Mouse (Mus musculus) left cerebral cortex, postnatal 36 days (tissue): ENCODE measurements at regions not wholly inside any gene's neighbourhood (a gene's known extent, or its start where the extent isn't known, plus 50 kb on each side); places are given as distances from the start of the nearest gene placed in this dataset.
A peak's percentile ranks its signal among the peaks of the same experiment; 100 is the strongest.
"Not testable (repeated sequence)": the region's sequence is repeated elsewhere in the genome, so short reads cannot be mapped to it uniquely, and the experiment has no call there.

Source experiments
- DNase-seq, 2 experiments: peaks; one replicate each; pipeline ENCODE4 v3.0.0; 2021 to 2022; ENCODE audit warnings: low spot score in 2 of 2, mixed read lengths in 1 of 2
- intact Hi-C: fragments of 180-260 bp; cut with DNase I; formaldehyde crosslinking; loops from one replicate; pipeline ENCODE4 v1.15.1; 2025

GRCm38 (mm10) chr13:26119363-26119762 lies 650.6 kb downstream of the Hdgfl1 start:
- no peak for DNase-seq
- intact Hi-C loops = no loop called here

- no peak for DNase-seq
- intact Hi-C loops = no loop called here
Observed at GRCm38 (mm10) chr13:26114136-26114535, 655.8 kb downstream of the Hdgfl1 start.

GRCm38 (mm10) chr13:26113723-26114122 lies 656.2 kb downstream of the Hdgfl1 start:
- DNase-seq, intact Hi-C loops: not testable (repeated sequence)

- intact Hi-C loops = no loop called here
Observed at GRCm38 (mm10) chr13:26112579-26112978, 657.4 kb downstream of the Hdgfl1 start.

GRCm38 (mm10) chr13:26109013-26109412 lies 661.0 kb downstream of the Hdgfl1 start:
- DNase-seq = no peak
- intact Hi-C loops = no loop called here

More at GRCm38 (mm10) chr13:26112579-26112978, 657.4 kb downstream of the Hdgfl1 start:
- DNase-seq = no peak

GRCm38 (mm10) chr13:26088727-26089126 lies 681.2 kb downstream of the Hdgfl1 start:
- no peak for DNase-seq
- intact Hi-C loops = no loop called here

- intact Hi-C loops = no loop called here
- DNase-seq = no peak
Observed at GRCm38 (mm10) chr13:26080814-26081213, 689.2 kb downstream of the Hdgfl1 start.

GRCm38 (mm10) chr13:26080302-26080701 lies 689.7 kb downstream of the Hdgfl1 start:
- DNase-seq = no peak

GRCm38 (mm10) chr13:26079362-26079761 lies 690.6 kb downstream of the Hdgfl1 start:
- no peak for DNase-seq
- intact Hi-C loops = no loop called here

More at GRCm38 (mm10) chr13:26080302-26080701, 689.7 kb downstream of the Hdgfl1 start:
- intact Hi-C loops = no loop called here

- DNase-seq = no peak
- intact Hi-C loops = no loop called here
Observed at GRCm38 (mm10) chr13:26061322-26061721, 708.6 kb downstream of the Hdgfl1 start.

GRCm38 (mm10) chr13:26037699-26038098 lies 732.3 kb downstream of the Hdgfl1 start:
- no peak for DNase-seq
- intact Hi-C loops = no loop called here

GRCm38 (mm10) chr13:26026386-26026785 lies 743.6 kb downstream of the Hdgfl1 start:
- no peak for DNase-seq

GRCm38 (mm10) chr13:26024696-26025095 lies 745.3 kb downstream of the Hdgfl1 start:
- DNase-seq = no peak
- intact Hi-C loops = no loop called here

More at GRCm38 (mm10) chr13:26026386-26026785, 743.6 kb downstream of the Hdgfl1 start:
- intact Hi-C loops = no loop called here

GRCm38 (mm10) chr13:26020491-26020890 lies 749.5 kb downstream of the Hdgfl1 start:
- no peak for DNase-seq

GRCm38 (mm10) chr13:26009131-26009530 lies 738.8 kb upstream of the Nrsn1 start:
- DNase-seq = peak; percentile 18 to 44
- intact Hi-C loops = loop anchor here (5.0 kb wide), 1 partner anchor 332 kb away; no protein-coding TSS in a partner anchor

More at GRCm38 (mm10) chr13:26020491-26020890, 749.5 kb downstream of the Hdgfl1 start:
- intact Hi-C loops = no loop called here

GRCm38 (mm10) chr13:26004768-26005560 lies 734.7 kb upstream of the Nrsn1 start:
- intact Hi-C loops = loop anchor here (5.0 kb wide), 1 partner anchor 328 kb away; no protein-coding TSS in a partner anchor
- no peak for DNase-seq

GRCm38 (mm10) chr13:25993526-25993925 lies 723.2 kb upstream of the Nrsn1 start:
- intact Hi-C loops = no loop called here
- no peak for DNase-seq

GRCm38 (mm10) chr13:25989067-25989756 lies 718.9 kb upstream of the Nrsn1 start:
- intact Hi-C loops = no loop called here
- DNase-seq = no peak

- intact Hi-C loops = no loop called here
- DNase-seq = no peak
Observed at GRCm38 (mm10) chr13:25984535-25984934, 714.2 kb upstream of the Nrsn1 start.

- intact Hi-C loops = no loop called here
- no peak for DNase-seq
Observed at GRCm38 (mm10) chr13:25983659-25984058, 713.4 kb upstream of the Nrsn1 start.

GRCm38 (mm10) chr13:25978648-25979047 lies 708.3 kb upstream of the Nrsn1 start:
- no peak for DNase-seq
- intact Hi-C loops = no loop called here
